Mouse (Mus musculus) adrenal gland, adult 18-20 months (tissue): Measurements from ENCODE around the gene Ankrd52. TPM values are rescaled to one million over a fixed set of nuclear protein-coding genes. Genes with fewer than 3 reads are reported as not detected.

Experiments used
- DNase-seq, 2 experiments: peaks; one replicate each; pipeline ENCODE4 v3.0.0; 2021 to 2022; ENCODE audit warnings: low spot score in 2 of 2
- total RNA-seq, 2 experiments: library from RNA; stranded (reverse); gene quantifications; 1 replicate in 1 of 2; 2 replicates in 1 of 2; pipeline ENCODE4 v1.2.3; 2021

Gene Ankrd52
- total RNA-seq, 2 experiments from 2014 or later, result 61.7 to 61.8 TPM

DNA sequence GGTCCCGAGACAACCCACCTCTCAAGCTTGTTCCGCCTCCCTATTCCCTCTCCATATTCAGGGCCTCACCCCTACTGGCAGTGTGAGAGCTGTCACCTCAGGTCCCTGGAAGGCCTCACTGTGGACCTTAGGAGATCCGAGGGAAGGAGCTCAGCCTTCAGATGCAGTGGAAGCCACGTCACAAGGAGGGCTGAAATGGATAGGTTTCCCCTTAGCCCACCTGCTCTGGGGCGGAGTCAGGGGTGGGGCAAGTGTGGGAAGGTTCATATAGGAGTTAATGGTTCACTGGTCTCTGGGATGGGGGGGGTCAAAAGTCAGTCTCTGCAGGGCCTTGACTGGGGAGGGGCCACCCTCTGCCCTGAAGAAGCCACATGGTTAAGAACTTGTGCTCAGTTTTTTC lies 23.4 kb downstream of the Ankrd52 start:
- DNase-seq, result no peak

- DNase-seq, result no peak
Measured at GRCm38 (mm10) chr10:128401056-128401455, 24.1 kb downstream of the Ankrd52 start, which contains the start of gene Slc39a5. Slc39a5 (minus strand) TSS chr10:128401229.

GRCm38 (mm10) chr10:128401638-128402037 lies 24.7 kb downstream of the Ankrd52 start:
- peak in 1 of 2 experiments; percentile 13 for DNase-seq

DNA sequence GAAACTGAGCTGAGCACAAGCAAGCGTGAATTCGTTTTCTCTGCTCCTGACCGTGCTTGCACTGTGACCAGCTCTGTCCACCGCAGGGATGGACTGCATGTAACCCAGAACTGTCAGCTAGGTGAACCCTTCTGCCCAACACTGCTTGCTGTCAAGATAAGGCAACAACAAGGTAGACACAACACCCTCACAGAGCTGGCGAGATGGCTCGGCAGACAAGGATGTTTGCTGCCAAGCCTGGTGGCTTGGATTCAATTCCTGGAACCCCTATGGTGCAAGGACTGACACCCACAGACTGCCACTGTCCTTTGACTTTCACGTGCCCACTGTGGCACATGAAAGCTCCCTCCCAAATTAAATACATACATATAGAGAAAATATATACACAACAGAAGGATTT lies 27.0 kb downstream of the Ankrd52 start:
- peak in 1 of 2 experiments; percentile 11 for DNase-seq

GRCm38 (mm10) chr10:128408591-128409535 lies 31.9 kb downstream of the Ankrd52 start:
- peak in 1 of 2 experiments; percentile 34 for DNase-seq

GRCm38 (mm10) chr10:128409692-128410559 lies 33.0 kb downstream of the Ankrd52 start:
- DNase-seq, result peak; percentile 93 to 95

- peak in 1 of 2 experiments; percentile 20 for DNase-seq
Measured at GRCm38 (mm10) chr10:128410560-128410845, 33.6 kb downstream of the Ankrd52 start.

GRCm38 (mm10) chr10:128411211-128412054 lies 34.5 kb downstream of the Ankrd52 start, which contains the start of the genes Nabp2 and Rnf41:
Nabp2 (minus strand) TSS chr10:128411492.
Rnf41 (plus strand) TSS chr10:128411657.
- DNase-seq, result peak; percentile 97 to 98

DNA sequence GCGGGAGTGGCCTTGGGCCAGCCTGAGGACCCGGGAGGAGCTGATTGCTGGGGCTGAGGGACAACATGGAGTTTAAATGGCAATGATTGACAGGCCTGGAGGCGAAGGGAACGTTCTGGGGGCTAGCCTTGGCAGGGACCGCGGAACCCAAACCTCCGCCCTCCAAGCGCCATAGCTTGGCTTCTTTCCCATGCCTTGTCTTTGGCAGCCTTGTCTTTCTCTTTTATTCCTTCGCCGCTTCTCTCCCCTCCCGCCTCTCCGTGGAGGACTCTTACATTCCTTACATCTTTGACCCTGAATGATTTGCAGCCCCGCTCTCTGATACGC lies 35.1 kb downstream of the Ankrd52 start:
- no peak for DNase-seq

DNA sequence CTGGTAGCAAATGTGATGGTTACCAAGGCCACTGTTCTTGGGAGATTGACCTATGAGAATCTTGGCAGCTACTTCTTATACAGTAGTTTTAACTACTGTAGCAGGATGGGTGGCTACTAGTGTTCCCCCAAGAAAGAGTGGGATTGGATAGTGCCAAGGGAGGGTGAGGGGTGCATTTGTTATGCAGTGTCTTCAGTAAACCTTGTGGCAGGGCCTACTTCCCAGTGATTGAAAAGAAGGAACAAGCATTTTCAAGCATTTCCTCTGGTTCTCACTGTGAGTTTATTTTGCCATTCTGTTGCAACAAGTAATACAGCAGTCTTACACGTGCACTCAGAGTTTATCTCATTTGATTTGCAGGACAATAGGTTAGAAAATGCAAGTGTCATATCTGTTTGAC lies 35.6 kb downstream of the Ankrd52 start:
- no peak for DNase-seq

- DNase-seq, result no peak
Measured at GRCm38 (mm10) chr10:128413076-128413475, 36.2 kb downstream of the Ankrd52 start.

- no peak for DNase-seq
Measured at GRCm38 (mm10) chr10:128414848-128415247, 37.9 kb downstream of the Ankrd52 start.

- no peak for DNase-seq
Measured at GRCm38 (mm10) chr10:128422426-128422825, 45.5 kb downstream of the Ankrd52 start.

DNA sequence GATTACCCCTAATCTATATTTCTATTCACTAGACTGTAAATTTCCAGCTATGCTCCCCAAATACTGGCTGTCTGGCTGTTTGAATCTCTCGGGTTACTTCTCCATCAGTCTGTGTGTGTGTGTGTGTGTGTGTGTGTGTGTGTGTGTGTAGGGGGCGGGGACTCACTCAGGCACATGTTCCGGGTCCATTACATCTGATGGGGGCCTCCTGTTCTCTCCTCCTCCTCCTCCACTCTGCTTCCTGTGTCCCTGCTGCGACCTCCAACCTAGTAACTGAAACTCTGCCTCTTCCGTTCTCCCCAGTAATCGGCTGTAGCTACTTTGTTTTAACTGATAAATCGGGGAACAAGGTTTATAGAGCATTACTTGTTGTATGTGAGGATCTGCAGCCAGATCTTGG lies 47.7 kb downstream of the Ankrd52 start:
- DNase-seq, result no peak

DNA sequence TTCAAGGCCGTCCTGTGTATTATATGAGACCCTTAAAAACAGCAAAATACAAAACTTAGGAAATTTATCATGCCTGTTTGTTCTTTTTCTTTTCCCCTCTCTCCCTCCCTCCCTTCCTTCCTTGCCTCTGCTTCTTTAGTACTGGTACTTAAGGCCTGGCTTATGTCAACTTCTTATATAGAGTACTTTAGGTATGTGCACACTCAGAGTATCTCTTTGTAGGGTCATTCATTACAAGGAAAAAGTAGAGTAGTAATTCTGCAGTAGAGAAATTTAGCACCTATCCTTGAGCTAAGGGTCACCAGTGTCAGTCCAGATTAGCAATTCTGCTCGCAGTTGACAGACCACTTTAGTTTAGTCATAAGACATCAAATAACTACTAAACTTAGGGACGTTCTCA lies 48.3 kb downstream of the Ankrd52 start:
- DNase-seq, result no peak

DNA sequence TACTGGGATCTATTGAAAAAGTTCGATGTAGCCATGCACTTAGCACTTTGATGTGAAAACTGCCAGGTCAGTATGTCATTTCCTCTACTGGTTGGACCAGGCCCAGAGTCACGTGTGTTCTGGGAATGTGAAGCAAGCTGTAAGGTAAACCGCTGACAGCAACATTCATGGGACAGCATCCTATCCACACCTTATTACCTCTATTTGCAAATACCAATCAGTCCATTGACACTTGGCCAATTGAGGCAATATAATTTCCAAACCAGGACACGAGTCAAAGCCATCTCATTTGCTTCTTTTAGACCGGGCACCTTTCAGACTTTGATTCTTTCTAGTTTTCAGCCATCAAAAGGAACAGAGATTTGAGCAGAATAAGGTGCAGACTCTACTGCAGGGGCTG lies 52.1 kb downstream of the Ankrd52 start:
- DNase-seq, result no peak

GRCm38 (mm10) chr10:128429454-128429853 lies 52.5 kb downstream of the Ankrd52 start:
- no peak for DNase-seq

DNA sequence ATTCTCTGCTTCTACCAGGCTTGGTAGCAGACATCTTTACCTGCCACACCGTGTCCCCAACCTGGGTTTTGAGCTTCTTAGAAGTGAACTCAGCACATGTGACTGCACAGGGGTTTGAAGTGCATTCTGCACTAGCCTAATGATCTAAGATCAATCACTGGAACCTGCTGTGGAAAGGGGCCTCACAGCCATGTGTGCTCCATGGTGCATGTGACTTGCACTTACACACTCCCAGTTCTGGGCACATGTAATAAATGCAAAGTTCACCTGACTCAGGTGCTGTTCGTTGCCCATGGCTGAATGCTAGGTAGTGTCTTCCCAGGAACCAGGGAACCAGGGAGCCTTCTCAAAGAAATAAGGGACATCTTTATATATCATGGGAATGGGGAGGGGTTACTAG lies 56.5 kb downstream of the Ankrd52 start:
- DNase-seq, result no peak

- DNase-seq, result no peak
Measured at GRCm38 (mm10) chr10:128434681-128435080, 57.8 kb downstream of the Ankrd52 start.

GRCm38 (mm10) chr10:128435186-128435823 lies 58.4 kb downstream of the Ankrd52 start:
- DNase-seq, result peak; percentile 57 to 59
